In the genomic region with DNA sequence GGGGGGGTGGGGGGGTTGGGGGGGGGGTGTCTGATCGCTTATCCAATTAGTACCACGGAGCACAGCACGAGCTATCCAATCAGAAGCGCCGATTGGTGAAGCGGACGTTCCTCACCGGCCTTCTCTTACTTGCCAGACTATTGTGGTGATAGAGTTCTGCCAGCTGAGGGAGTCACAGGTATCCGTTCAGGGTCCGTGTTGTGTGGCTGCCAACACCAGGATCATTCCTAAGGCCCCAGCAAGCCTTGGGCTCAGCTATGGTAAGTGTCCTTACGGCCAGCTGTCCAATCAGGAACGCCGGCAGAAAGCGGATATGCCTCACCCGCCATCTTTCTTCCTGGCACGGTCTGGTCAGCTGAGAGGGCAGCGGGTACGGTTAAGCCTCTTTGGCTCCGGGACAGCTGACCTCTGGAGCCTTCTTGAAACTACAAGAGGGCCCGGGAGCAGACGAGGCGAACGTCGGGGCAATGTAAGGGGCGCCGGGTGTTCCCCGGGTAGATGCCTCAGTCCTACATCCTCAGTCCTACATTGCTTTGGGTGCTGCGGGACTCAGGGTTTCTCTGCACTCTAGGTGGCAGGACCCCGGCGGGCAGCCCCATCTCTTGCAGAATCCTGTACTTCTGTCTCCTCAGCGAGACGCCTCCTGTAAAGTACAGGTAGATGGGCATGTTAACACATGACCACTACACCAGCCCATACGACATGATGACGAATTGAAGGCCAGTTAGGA, we compare ENCODE assay signal across 8 mouse cellular contexts. TPM values are rescaled to one million over a fixed set of nuclear protein-coding genes. Genes with fewer than 3 reads are reported as not detected.
DNase-seq lines count a peak whose midpoint lies in the region; ATAC-seq and TF ChIP-seq lines count a peak whose summit lies in the region.

A gene (plus strand): TSS at position 91 of the 730 bp plus-strand sequence.

- peak; percentile 86 for ATAC-seq in kidney, embryonic 14.5 days (ENCODE audit: low FRiP score, low TSS enrichment)
- peak; percentile 93 for ATAC-seq in limb, embryonic 15.5 days (ENCODE audit: insufficient number of reproducible peaks, low FRiP score, low TSS enrichment, low read depth)

- H3K9me3 ChIP-seq in kidney, embryonic 14.5 days (ENCODE audit: control insufficient read depth, low read length): no peaks in the 10 kb centered on the region
- H3K9me3 ChIP-seq in limb, embryonic 15.5 days: no peaks in the 10 kb centered on the region

- no peaks in the 10 kb centered on the region for H3K36me3 ChIP-seq in kidney, embryonic 14.5 days (ENCODE audit: control insufficient read depth, insufficient read depth, low read length)
- no peaks in the 10 kb centered on the region for H3K36me3 ChIP-seq in limb, embryonic 15.5 days

- TF ChIP-seq POLR2A in bone marrow macrophage, adult 2 months (IDR thresholded peaks at IDR 0.05; ENCODE audit: borderline replicate concordance, low read depth, low read length): no peak
- TF ChIP-seq POLR2A in embryonic fibroblast, embryonic 13.5 days (IDR thresholded peaks at IDR 0.05; ENCODE audit: low read depth, low read length): peak; percentile 75

- TF ChIP-seq CTCF in bone marrow macrophage, adult 2 months (IDR thresholded peaks at IDR 0.05; ENCODE audit: low read depth, low read length): no peak
- TF ChIP-seq CTCF in embryonic fibroblast, embryonic 13.5 days (IDR thresholded peaks at IDR 0.05; ENCODE audit: borderline replicate concordance, insufficient read depth, low read length): no peak

- peak within 1 kb of the TSS; percentile 64 for H3K4me2 ChIP-seq in kidney, embryonic 14.5 days (replicated peaks; ENCODE audit: low read depth, low read length)
- peak within 1 kb of the TSS; percentile 54 for H3K4me2 ChIP-seq in limb, embryonic 15.5 days

- H3K4me3 ChIP-seq in bone marrow macrophage, adult 2 months (ENCODE audit: insufficient read depth, low read length): peak within 1 kb of the TSS; percentile 77
- H3K4me3 ChIP-seq in embryonic fibroblast, embryonic 13.5 days (ENCODE audit: insufficient read depth, low read length): peak within 1 kb of the TSS; percentile 29
- peak within 1 kb of the TSS; percentile 48 for H3K4me3 ChIP-seq in kidney, embryonic 14.5 days (ENCODE audit: low read length)
- peak within 1 kb of the TSS; percentile 59 for H3K4me3 ChIP-seq in limb, embryonic 15.5 days

- H3K4me1 ChIP-seq in bone marrow macrophage, adult 2 months (ENCODE audit: control insufficient read depth, insufficient read depth, low read length): peaks cover 9% of the 10 kb centered on the region
- H3K4me1 ChIP-seq in embryonic fibroblast, embryonic 13.5 days (ENCODE audit: control insufficient read depth, insufficient read depth, low read length): no peaks in the 10 kb centered on the region
- H3K4me1 ChIP-seq in kidney, embryonic 14.5 days (ENCODE audit: control insufficient read depth, insufficient read depth, low read length): 0 out of 2 replicates have a peak, but pooled peaks cover 3% of the 10 kb centered on the region
- H3K4me1 ChIP-seq in limb, embryonic 15.5 days: peaks cover 7% of the 10 kb centered on the region

- no peaks in the 10 kb centered on the region for H3K27me3 ChIP-seq in kidney, embryonic 14.5 days (ENCODE audit: control insufficient read depth, insufficient read depth, low read length)
- H3K27me3 ChIP-seq in limb, embryonic 15.5 days: no peaks in the 10 kb centered on the region

- H3K27ac ChIP-seq in bone marrow macrophage, adult 2 months (ENCODE audit: insufficient read depth, low read depth, low read length): peak within 1 kb of the TSS; percentile 85
- peak within 1 kb of the TSS; percentile 56 for H3K27ac ChIP-seq in embryonic fibroblast, embryonic 13.5 days (ENCODE audit: insufficient read depth, low read length)
- peak within 1 kb of the TSS; percentile 56; the same call in 1 of the 2 replicates for H3K27ac ChIP-seq in kidney, embryonic 14.5 days (ENCODE audit: low read depth, low read length)
- H3K27ac ChIP-seq in limb, embryonic 15.5 days: peak within 1 kb of the TSS; percentile 91

- WGBS in kidney, embryonic 14.5 days: 4% methylated on average over 34 of the region's 34 CpGs
- WGBS in limb, embryonic 15.5 days: 3% methylated on average over 34 of the region's 34 CpGs

- H3K9ac ChIP-seq in kidney, embryonic 14.5 days (ENCODE audit: low read depth, low read length): peak within 1 kb of the TSS; percentile 55
- peak within 1 kb of the TSS; percentile 41 for H3K9ac ChIP-seq in limb, embryonic 15.5 days

- DNase-seq in A20 (ENCODE audit: low read depth, low spot score): peak; percentile 93
- DNase-seq in heart, adult 9 months (ENCODE audit: low spot score in 2 of 2): peak; percentile 95 to 96
- peak; percentile 49 to 82 for DNase-seq in monocyte, adult 2 months (ENCODE audit: low read depth in 1 of 2, low spot score in 2 of 2)
- DNase-seq in spleen, postnatal 36 days (ENCODE audit: low spot score in 2 of 2): peak; percentile 80 to 82

RNA-seq across cellular contexts. Expression of the gene that starts here (rescaled TPM):
- 4.7 and 7.1 TPM in 2 replicates for polyA plus RNA-seq in bone marrow macrophage, adult 2 months (2012; ENCODE audit: insufficient read depth, insufficient read length, missing spikeins)
- 5.6 and 5.7 TPM in 2 replicates for polyA plus RNA-seq in embryonic fibroblast, embryonic 13.5 days (2011; ENCODE audit: insufficient read length, low read depth, missing spikeins)
- 6.4 TPM in 2 replicates for polyA plus RNA-seq in kidney, embryonic 14.5 days (2014; fragmentation: Nextera tagmentation; extraction: Ambion mirVana)
- 9.8 and 10.0 TPM in 2 replicates for polyA plus RNA-seq in limb, embryonic 15.5 days (2015; fragmentation: Nextera tagmentation; extraction: Ambion mirVana)

Comparison
In these comparisons a context has a peak if more than half of its experiments do, and no peak if none do; other contexts are left out.
1. Peak in every context shown above with its lines: DNase-seq, ATAC-seq, H3K4me3 ChIP-seq and H3K27ac ChIP-seq.